In genomic region chr9:59539441-59540137, GRCm38 (mm10) we compare ENCODE assay signal across 8 mouse cellular contexts. TPM values are rescaled to one million over a fixed set of nuclear protein-coding genes. Genes with fewer than 3 reads are reported as not detected.
A peak's percentile ranks its signal among the peaks of the same experiment; 100 is the strongest.
DNase-seq lines count a peak whose midpoint lies in the region; ATAC-seq and TF ChIP-seq lines count a peak whose summit lies in the region.

TSS of gene Hexa (plus strand) at chr9:59539540.
TSS of gene Tmem202 (minus strand) at chr9:59539847.

- H3K4me3 ChIP-seq in ES-Bruce4 (ENCODE audit: low read depth, low read length), result peak within 1 kb of the TSS; percentile 67
- peak within 1 kb of the TSS; percentile 65 for H3K4me3 ChIP-seq in forebrain, embryonic 15.5 days
- H3K4me3 ChIP-seq in layer of hippocampus, adult 2 months, result peak within 1 kb of the TSS; percentile 96
- H3K4me3 ChIP-seq in lung, embryonic 14.5 days (ENCODE audit: low read depth, low read length), result peak within 1 kb of the TSS; percentile 69
- peak within 1 kb of the TSS; percentile 76 for H3K4me3 ChIP-seq in olfactory bulb, adult 2 months (ENCODE audit: insufficient read depth, low read depth, low read length)

- H3K9ac ChIP-seq in ES-Bruce4 (ENCODE audit: low read depth, poor library complexity, severe bottlenecking), result peak within 1 kb of the TSS; percentile 63
- H3K9ac ChIP-seq in forebrain, embryonic 15.5 days (replicated peaks), result peak within 1 kb of the TSS; percentile 62
- peak within 1 kb of the TSS; percentile 71 for H3K9ac ChIP-seq in lung, embryonic 14.5 days

- H3K36me3 ChIP-seq in ES-Bruce4 (ENCODE audit: control insufficient read depth, insufficient read depth, low read length, poor library complexity, severe bottlenecking), result peaks cover 2% of the 10 kb centered on the region; the same call in 1 of the 2 replicates
- no peaks in the 10 kb centered on the region for H3K36me3 ChIP-seq in forebrain, embryonic 15.5 days
- H3K36me3 ChIP-seq in lung, embryonic 14.5 days (ENCODE audit: insufficient read depth), result no peaks in the 10 kb centered on the region

- no peak for TF ChIP-seq POLR2A in ES-Bruce4 (IDR thresholded peaks at IDR 0.05; ENCODE audit: insufficient read depth, low read length)
- TF ChIP-seq POLR2A in olfactory bulb, adult 2 months (IDR thresholded peaks at IDR 0.05; ENCODE audit: insufficient read depth, low read depth, low read length), result peak; percentile 69

- H3K27me3 ChIP-seq in ES-Bruce4 (ENCODE audit: control insufficient read depth, insufficient read depth, low read length, poor library complexity, severe bottlenecking), result no peaks in the 10 kb centered on the region
- H3K27me3 ChIP-seq in forebrain, embryonic 15.5 days, result no peaks in the 10 kb centered on the region
- no peaks in the 10 kb centered on the region for H3K27me3 ChIP-seq in lung, embryonic 14.5 days (ENCODE audit: insufficient read depth, low read length)

- peak within 1 kb of the TSS; percentile 5; the same call in 1 of the 2 replicates for H3K27ac ChIP-seq in ES-Bruce4 (ENCODE audit: insufficient read depth, low read length)
- no peak within 1 kb of the TSS for H3K27ac ChIP-seq in forebrain, embryonic 15.5 days (replicated peaks)
- peak within 1 kb of the TSS; percentile 92 for H3K27ac ChIP-seq in layer of hippocampus, adult 2 months
- H3K27ac ChIP-seq in lung, embryonic 14.5 days (ENCODE audit: low read depth), result no peak within 1 kb of the TSS
- peak within 1 kb of the TSS; percentile 41; the same call in 1 of the 2 replicates for H3K27ac ChIP-seq in olfactory bulb, adult 2 months (ENCODE audit: insufficient read depth, low read depth, low read length)

- no peaks in the 10 kb centered on the region for H3K4me1 ChIP-seq in ES-Bruce4 (ENCODE audit: control insufficient read depth, insufficient read depth, low read length)
- H3K4me1 ChIP-seq in forebrain, embryonic 15.5 days, result peaks cover 23% of the 10 kb centered on the region
- peaks cover 14% of the 10 kb centered on the region; the same call in 1 of the 2 replicates for H3K4me1 ChIP-seq in lung, embryonic 14.5 days (ENCODE audit: insufficient read depth)
- H3K4me1 ChIP-seq in olfactory bulb, adult 2 months (ENCODE audit: control insufficient read depth, insufficient read depth, low read length), result peaks cover 9% of the 10 kb centered on the region

- DNase-seq in heart, postnatal 25 days (ENCODE audit: low spot score), result peak; percentile 72
- DNase-seq in layer of hippocampus, adult 2 months (ENCODE audit: low spot score in 2 of 2), result peak; percentile 74 to 78
- DNase-seq in lung, embryonic 14.5 days, result peak; percentile 94
- peak; percentile 51 for DNase-seq in thymus, adult 18-20 months

- intact Hi-C loops in heart, postnatal 25 days (cut with DNase I), result loop anchor here (2.0 kb wide), 1 partner anchor 51 kb away; no protein-coding TSS in a partner anchor

- TF ChIP-seq CTCF in ES-Bruce4 (IDR thresholded peaks at IDR 0.05; ENCODE audit: low read depth, low read length), result no peak
- TF ChIP-seq CTCF in layer of hippocampus, adult 2 months (conservative IDR thresholded peaks at IDR 0.05), result no peak
- TF ChIP-seq CTCF in lung, embryonic 14.5 days (IDR thresholded peaks at IDR 0.05; ENCODE audit: low read depth), result no peak
- no peak for TF ChIP-seq CTCF in olfactory bulb, adult 2 months (IDR thresholded peaks at IDR 0.05; ENCODE audit: insufficient read depth, low read depth, low read length)

- no peaks in the 10 kb centered on the region for H3K9me3 ChIP-seq in ES-Bruce4 (replicated peaks; ENCODE audit: control insufficient read depth, insufficient read depth, low read length, poor library complexity, severe bottlenecking)
- no peaks in the 10 kb centered on the region for H3K9me3 ChIP-seq in forebrain, embryonic 15.5 days
- no peaks in the 10 kb centered on the region for H3K9me3 ChIP-seq in lung, embryonic 14.5 days (ENCODE audit: low read depth, low read length)

- TF ChIP-seq EP300 in ES-Bruce4 (IDR thresholded peaks at IDR 0.05; ENCODE audit: insufficient read depth, low read depth, low read length), result peak; percentile 82

- 3% methylated on average over 55 of the region's 55 CpGs for WGBS in forebrain, embryonic 15.5 days
- under 1% methylated on average over 55 of the region's 55 CpGs for WGBS in lung, embryonic 14.5 days
- under 1% methylated on average over 55 of the region's 55 CpGs for WGBS in olfactory bulb, adult 2 months

- H3K4me2 ChIP-seq in forebrain, embryonic 15.5 days (replicated peaks), result peak within 1 kb of the TSS; percentile 80
- H3K4me2 ChIP-seq in lung, embryonic 14.5 days, result peak within 1 kb of the TSS; percentile 89

- ATAC-seq in cerebellum, adult (ENCODE audit: insufficient number of reproducible peaks, low FRiP score, low TSS enrichment), result peak; percentile 83
- ATAC-seq in forebrain, embryonic 15.5 days (replicated peaks), result peak; percentile 91
- ATAC-seq in lung, embryonic 14.5 days (ENCODE audit: insufficient read depth), result peak; percentile 93

RNA-seq across cellular contexts. Expression of gene Hexa, which starts in this region (rescaled TPM):
- 75.6 and 81.1 TPM in 2 replicates for polyA plus RNA-seq in ES-Bruce4 (2011; ENCODE audit: insufficient read depth, insufficient read length, low read depth, missing spikeins)
- 47.5 and 53.0 TPM in 2 replicates for polyA plus RNA-seq in forebrain, embryonic 15.5 days (2015; fragmentation: Nextera tagmentation; extraction: Ambion mirVana)
- 10 to 100 TPM; 36.8 TPM for total RNA-seq in heart, postnatal 25 days (2021)
- total RNA-seq in layer of hippocampus, adult 2 months (2021), result 10 to 100 TPM; 47.8 to 51.0 TPM
- polyA plus RNA-seq in lung, embryonic 14.5 days (2014; fragmentation: Nextera tagmentation; extraction: Ambion mirVana), result 67.3 and 68.2 TPM in 2 replicates
- not detected in 2 replicates for polyA plus RNA-seq in olfactory bulb, adult 2 months (2012; ENCODE audit: insufficient read depth, insufficient read length, low replicate concordance, missing spikeins)

RNA-seq across cellular contexts. Expression of gene Tmem202, which starts in this region (rescaled TPM):
- not detected in 2 replicates for polyA plus RNA-seq in ES-Bruce4 (2011; ENCODE audit: insufficient read depth, insufficient read length, low read depth, missing spikeins)
- polyA plus RNA-seq in forebrain, embryonic 15.5 days (2015; fragmentation: Nextera tagmentation; extraction: Ambion mirVana), result 0.47 and 0.74 TPM in 2 replicates
- total RNA-seq in heart, postnatal 25 days (2021), result under 1 TPM; 0.52 to 0.64 TPM
- total RNA-seq in layer of hippocampus, adult 2 months (2021), result 1 to 10 TPM; 2.4 to 2.8 TPM
- polyA plus RNA-seq in lung, embryonic 14.5 days (2014; fragmentation: Nextera tagmentation; extraction: Ambion mirVana), result 0.18 TPM in 1 of 2 replicates, not detected in the other
- polyA plus RNA-seq in olfactory bulb, adult 2 months (2012; ENCODE audit: insufficient read depth, insufficient read length, low replicate concordance, missing spikeins), result not detected in 2 replicates

Comparison
In these comparisons a context has a peak if more than half of its experiments do, and no peak if none do; other contexts are left out.
1. RNA of gene Hexa (polyA plus RNA-seq): 75.6 to 81.1 TPM in ES-Bruce4, 67.3 to 68.2 TPM in lung, embryonic 14.5 days and 47.5 to 53.0 TPM in forebrain, embryonic 15.5 days; not detected in olfactory bulb, adult 2 months; every median in the first group is over 10 times any median in the second.
2. H3K27ac ChIP-seq: peak in ES-Bruce4 (single experiment), layer of hippocampus, adult 2 months (single experiment) and olfactory bulb, adult 2 months (single experiment); none in forebrain, embryonic 15.5 days (single experiment) and lung, embryonic 14.5 days (single experiment).
3. Peak in every context shown above with its lines, with median percentiles within 50 percentile points of each other: H3K4me3 ChIP-seq, H3K9ac ChIP-seq, ATAC-seq and DNase-seq.